9 mouse cellular contexts compared by ENCODE assay signal in genomic region chr11:102851883-102852282, GRCm38 (mm10). TPM values are rescaled to one million over a fixed set of nuclear protein-coding genes. Genes with fewer than 3 reads are reported as not detected.
DNase-seq lines count a peak whose midpoint lies in the region; ATAC-seq and TF ChIP-seq lines count a peak whose summit lies in the region.
"Had no signal": no experiment of that assay in that cellular context is flagged by ENCODE, and none has a peak within 500 bp of the region (broad histone marks: within the 10 kb centered on the region; RNA-seq: fewer than 3 reads in every experiment).

No protein-coding gene starts in this region.

- ATAC-seq in neural tube, embryonic 11.5 days (ENCODE audit: insufficient read depth, low FRiP score, low TSS enrichment), result no peak

- peaks cover 25% of the 10 kb centered on the region for H3K36me3 ChIP-seq in neural tube, embryonic 11.5 days (ENCODE audit: control insufficient read depth, insufficient read depth, low read length)

- H3K9me3 ChIP-seq in neural tube, embryonic 11.5 days (ENCODE audit: control insufficient read depth, low read length), result no peaks in the 10 kb centered on the region
- H3K9me3 ChIP-seq: embryonic facial prominence, embryonic 12.5 days had no signal

- WGBS in neural tube, embryonic 11.5 days, result 72% methylated on average over 5 of the region's 5 CpGs

- H3K27ac ChIP-seq in layer of hippocampus, adult 2 months, result no peak overlapping the region
- no peak overlapping the region for H3K27ac ChIP-seq in neural tube, embryonic 11.5 days (ENCODE audit: low read depth, low read length)
- H3K27ac ChIP-seq: embryonic facial prominence, embryonic 12.5 days had no signal

- H3K4me2 ChIP-seq in neural tube, embryonic 11.5 days (ENCODE audit: low read depth), result no peak overlapping the region
- H3K4me2 ChIP-seq: embryonic facial prominence, embryonic 12.5 days had no signal

- H3K27me3 ChIP-seq in neural tube, embryonic 11.5 days (ENCODE audit: control insufficient read depth, insufficient read depth, low read length), result no peaks in the 10 kb centered on the region
- H3K27me3 ChIP-seq: embryonic facial prominence, embryonic 12.5 days had no signal

- no peak overlapping the region for H3K4me3 ChIP-seq in layer of hippocampus, adult 2 months
- no peak overlapping the region for H3K4me3 ChIP-seq in neural tube, embryonic 11.5 days (ENCODE audit: low read depth, low read length)
- H3K4me3 ChIP-seq: embryonic facial prominence, embryonic 12.5 days had no signal

- H3K9ac ChIP-seq in neural tube, embryonic 11.5 days (ENCODE audit: low read length), result no peak overlapping the region
- H3K9ac ChIP-seq: embryonic facial prominence, embryonic 12.5 days had no signal

- peak; percentile 79 for TF ChIP-seq CTCF in layer of hippocampus, adult 2 months (conservative IDR thresholded peaks at IDR 0.05)

- peak in 1 of 2 experiments; percentile 33 for DNase-seq in layer of hippocampus, adult 2 months (ENCODE audit: low spot score in 2 of 2)
- DNase-seq in layer of hippocampus, adult 9-11 months, result no peak
- peak; percentile 39 for DNase-seq in Muller cell, postnatal 12 days (ENCODE audit: inconsistent ontology term)
- DNase-seq in cerebellum, adult 9-10 months, result peak; percentile 73
- DNase-seq in gastrocnemius, postnatal 25 days, result peak; percentile 38
- peak; percentile 69 to 93 for DNase-seq in kidney, postnatal 36 days
- peak; percentile 52 for DNase-seq in neural tube, embryonic 11.5 days (ENCODE audit: low spot score)
- DNase-seq in yolk sac, embryonic 10.5 days (ENCODE audit: low spot score), result peak; percentile 12

- no peaks in the 10 kb centered on the region for H3K4me1 ChIP-seq in neural tube, embryonic 11.5 days (ENCODE audit: control insufficient read depth, insufficient read depth, low read length)

RNA-seq across cellular contexts. Expression of gene Higd1b, which starts 16.2 kb away (rescaled TPM):
- total RNA-seq in layer of hippocampus, adult 2 months (2021), result 1 to 10 TPM; 3.5 to 4.5 TPM
- total RNA-seq in gastrocnemius, postnatal 25 days (2021), result 1 to 10 TPM; 3.3 to 3.9 TPM
- polyA plus RNA-seq in neural tube, embryonic 11.5 days (2014; fragmentation: Nextera tagmentation; extraction: Ambion mirVana), result not detected in 2 replicates
- polyA plus RNA-seq: embryonic facial prominence, embryonic 12.5 days had no signal

RNA-seq across cellular contexts. Expression of gene Eftud2, which starts 28.9 kb away (rescaled TPM):
- total RNA-seq in layer of hippocampus, adult 2 months (2021), result 100 to 1,000 TPM; 129 to 139 TPM
- total RNA-seq in gastrocnemius, postnatal 25 days (2021), result 10 to 100 TPM; 23.7 to 25.5 TPM
- polyA plus RNA-seq in neural tube, embryonic 11.5 days (2014; fragmentation: Nextera tagmentation; extraction: Ambion mirVana), result 239 and 255 TPM in 2 replicates

RNA-seq across cellular contexts. Expression of gene Ccdc103, which starts 29.1 kb away (rescaled TPM):
- total RNA-seq in layer of hippocampus, adult 2 months (2021), result 1 to 10 TPM; 1.5 to 3.0 TPM
- not detected for total RNA-seq in gastrocnemius, postnatal 25 days (2021)
- polyA plus RNA-seq in neural tube, embryonic 11.5 days (2014; fragmentation: Nextera tagmentation; extraction: Ambion mirVana), result 1.7 and 1.9 TPM in 2 replicates

RNA-seq across cellular contexts. Expression of gene Gjc1, which starts 32.4 kb away (rescaled TPM):
- total RNA-seq in layer of hippocampus, adult 2 months (2021), result 1 to 10 TPM; 4.7 TPM
- 1 to 10 TPM; 5.2 to 7.3 TPM for total RNA-seq in gastrocnemius, postnatal 25 days (2021)
- polyA plus RNA-seq in neural tube, embryonic 11.5 days (2014; fragmentation: Nextera tagmentation; extraction: Ambion mirVana), result 78.5 and 80.3 TPM in 2 replicates

RNA-seq across cellular contexts. Expression of gene Fam187a, which starts 33.1 kb away (rescaled TPM):
- under 1 TPM in 1 of 2 experiments, not detected in 1; 0.37 TPM for total RNA-seq in layer of hippocampus, adult 2 months (2021)
- not detected for total RNA-seq in gastrocnemius, postnatal 25 days (2021)
- polyA plus RNA-seq in neural tube, embryonic 11.5 days (2014; fragmentation: Nextera tagmentation; extraction: Ambion mirVana), result not detected in 2 replicates
- polyA plus RNA-seq: embryonic facial prominence, embryonic 12.5 days had no signal

Comparison
In these comparisons a context has a peak if more than half of its experiments do, and no peak if none do; other contexts are left out.
1. RNA of gene Eftud2, which starts 28.9 kb away (total RNA-seq): 129 to 139 TPM in layer of hippocampus, adult 2 months; 23.7 to 25.5 TPM in gastrocnemius, postnatal 25 days; every median in the first group is over 4 times any median in the second.